Mouse (Mus musculus): ENCODE measurements around the gene Thra. TPM values are rescaled to one million over a fixed set of nuclear protein-coding genes. Genes with fewer than 3 reads are reported as not detected.

Thra gene
- 32.4 and 39.1 TPM in 2 replicates for polyA plus RNA-seq (2015; fragmentation: Nextera tagmentation; extraction: Ambion mirVana)

DNA sequence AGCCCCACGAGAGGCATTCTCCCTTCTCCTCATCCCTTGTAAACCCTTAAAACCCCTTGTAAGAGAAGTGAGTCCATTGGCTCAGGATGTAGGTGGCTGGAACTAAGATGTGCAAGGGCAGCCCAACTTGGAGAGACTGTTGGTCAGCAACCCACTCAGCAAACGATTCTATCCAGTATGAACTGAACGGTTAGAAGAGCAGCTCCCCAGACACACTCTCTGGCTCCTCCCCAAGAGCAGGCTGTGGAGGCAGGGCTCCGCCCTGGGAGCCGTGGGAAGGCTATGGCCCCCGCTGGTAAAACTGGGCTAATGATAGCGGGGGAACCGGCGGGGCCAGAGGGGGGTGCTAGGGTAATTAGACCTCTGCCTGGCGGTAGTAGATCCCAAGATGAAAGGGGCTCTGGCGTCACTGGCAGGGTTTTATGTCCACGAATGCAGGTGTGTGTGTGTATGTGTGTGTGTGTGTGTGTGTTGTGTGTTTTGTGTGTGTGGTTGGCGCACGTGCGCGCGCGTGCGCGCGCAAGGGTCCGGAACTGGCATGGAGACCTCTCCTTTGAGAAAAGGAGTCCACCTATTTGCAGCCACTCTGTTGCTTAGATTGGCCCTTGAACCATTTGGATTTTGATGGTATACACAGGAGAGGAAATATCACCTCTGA lies at the start of gene Thra:
Gene Thra (plus strand): TSS at position 246 of the 658 bp plus-strand sequence.
- no peak for TF ChIP-seq CTCF (IDR thresholded peaks at IDR 0.05; ENCODE audit: low read depth)
- Histone ChIP-seq H3K27ac (ENCODE audit: low read depth, low read length) (peak within 1 kb of the TSS; percentile 98), H3K4me1 (replicated peaks; ENCODE audit: control insufficient read depth, insufficient read depth, low read length) (peaks cover 21% of the 10 kb centered on the region; the same call in 1 of the 2 replicates), H3K9ac (ENCODE audit: low read depth, low read length) (peak within 1 kb of the TSS; percentile 97), H3K27me3 (replicated peaks; ENCODE audit: control insufficient read depth, insufficient read depth, low read length) (no peaks in the 10 kb centered on the region), H3K36me3 (ENCODE audit: control insufficient read depth, insufficient read depth) (no peaks in the 10 kb centered on the region), H3K9me3 (ENCODE audit: control insufficient read depth) (no peaks in the 10 kb centered on the region), H3K4me2 (replicated peaks; ENCODE audit: low read depth) (peak within 1 kb of the TSS; percentile 91), H3K4me3 (ENCODE audit: low read depth, low read length) (peak within 1 kb of the TSS; percentile 96)
- peak; percentile 67 for ATAC-seq
- WGBS = 0% methylated on average over 22 of the region's 22 CpGs

DNA sequence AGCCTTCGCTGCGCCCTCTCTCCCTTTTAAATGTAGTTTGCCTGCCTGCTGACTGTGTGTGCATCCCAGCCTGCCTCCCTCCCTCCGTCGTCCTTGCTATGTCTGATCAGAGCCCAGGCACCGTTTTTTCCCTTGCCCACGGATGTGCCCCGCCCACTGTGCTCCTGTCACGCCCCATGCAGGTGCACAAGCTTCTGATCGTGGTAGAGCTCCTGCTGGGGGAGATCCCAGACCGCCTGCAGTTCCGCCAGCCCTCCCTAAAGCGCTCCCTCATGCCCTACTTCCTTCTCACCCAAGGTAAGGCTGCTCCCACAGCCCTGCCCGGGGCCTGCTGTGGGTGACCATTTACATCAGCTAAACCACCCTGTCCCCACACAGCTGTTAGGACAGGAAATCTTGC lies 47.2 kb upstream of the Thra start:
- no peaks in the 10 kb centered on the region for H3K4me1 ChIP-seq (replicated peaks; ENCODE audit: control insufficient read depth, insufficient read depth, low read length)
- no peaks in the 10 kb centered on the region for H3K9me3 ChIP-seq (ENCODE audit: control insufficient read depth)
- H3K9ac ChIP-seq (ENCODE audit: low read depth, low read length) = no peak overlapping the region
- no peak overlapping the region for H3K27ac ChIP-seq (ENCODE audit: low read depth, low read length)
- peaks cover 75% of the 10 kb centered on the region for H3K36me3 ChIP-seq (ENCODE audit: control insufficient read depth, insufficient read depth)
- ATAC-seq = peak; percentile 32; the same call in 1 of the 2 replicates
- no peak for TF ChIP-seq CTCF (IDR thresholded peaks at IDR 0.05; ENCODE audit: low read depth)
- no peak overlapping the region for H3K4me3 ChIP-seq (ENCODE audit: low read depth, low read length)
- H3K27me3 ChIP-seq (replicated peaks; ENCODE audit: control insufficient read depth, insufficient read depth, low read length) = no peaks in the 10 kb centered on the region
- no peak overlapping the region for H3K4me2 ChIP-seq (replicated peaks; ENCODE audit: low read depth)
- 63% methylated on average over 13 of the region's 13 CpGs for WGBS

DNA sequence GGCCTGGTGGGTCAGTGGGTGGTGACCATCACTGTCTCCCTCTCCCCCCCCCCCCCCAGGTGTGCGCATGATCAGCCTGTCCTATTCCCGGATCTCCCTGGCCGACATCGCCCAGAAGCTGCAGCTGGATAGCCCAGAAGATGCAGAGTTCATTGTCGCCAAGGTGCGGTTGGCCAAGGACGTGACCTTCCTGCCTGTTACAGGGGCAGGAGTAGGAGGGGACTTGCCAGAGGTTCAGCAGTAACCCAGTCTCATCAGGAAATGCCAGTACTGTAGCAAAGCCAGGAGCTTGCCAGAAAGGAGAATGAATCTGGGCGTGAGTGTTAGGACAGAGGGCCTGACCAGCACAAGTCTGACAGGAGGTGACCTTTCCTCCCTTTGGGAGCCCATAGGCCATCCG lies 46.7 kb upstream of the Thra start:
- no peak for TF ChIP-seq CTCF (IDR thresholded peaks at IDR 0.05; ENCODE audit: low read depth)
- H3K4me1 ChIP-seq (replicated peaks; ENCODE audit: control insufficient read depth, insufficient read depth, low read length) = no peaks in the 10 kb centered on the region
- H3K9me3 ChIP-seq (ENCODE audit: control insufficient read depth) = no peaks in the 10 kb centered on the region
- peaks cover 71% of the 10 kb centered on the region for H3K36me3 ChIP-seq (ENCODE audit: control insufficient read depth, insufficient read depth)
- H3K4me3 ChIP-seq (ENCODE audit: low read depth, low read length) = no peak overlapping the region
- no peak overlapping the region for H3K4me2 ChIP-seq (replicated peaks; ENCODE audit: low read depth)
- H3K9ac ChIP-seq (ENCODE audit: low read depth, low read length) = no peak overlapping the region
- H3K27me3 ChIP-seq (replicated peaks; ENCODE audit: control insufficient read depth, insufficient read depth, low read length) = no peaks in the 10 kb centered on the region
- no peak for ATAC-seq
- no peak overlapping the region for H3K27ac ChIP-seq (ENCODE audit: low read depth, low read length)
- 89% methylated on average over 9 of the region's 9 CpGs for WGBS

DNA sequence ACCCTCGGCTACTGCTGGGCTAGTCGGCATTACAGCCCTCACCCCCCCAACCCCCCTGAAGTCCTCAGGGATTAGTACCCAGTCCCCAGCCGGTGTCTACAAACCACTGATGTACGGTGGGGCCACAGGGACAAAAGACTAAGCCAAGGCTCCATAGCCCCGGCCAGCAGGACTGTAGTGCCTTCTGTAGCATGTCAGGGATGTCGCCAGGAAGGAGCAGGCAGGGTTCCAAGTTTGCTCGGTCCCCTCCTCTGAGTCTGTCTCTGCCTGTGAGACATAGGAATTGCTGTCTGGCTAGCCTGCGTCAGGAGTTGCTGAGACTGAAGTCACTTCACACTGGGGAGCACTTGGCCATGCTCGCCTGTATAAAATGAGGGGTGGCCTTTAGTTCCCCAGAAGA lies 46.1 kb upstream of the Thra start:
- no peak overlapping the region for H3K4me2 ChIP-seq (replicated peaks; ENCODE audit: low read depth)
- H3K4me1 ChIP-seq (replicated peaks; ENCODE audit: control insufficient read depth, insufficient read depth, low read length) = no peaks in the 10 kb centered on the region
- no peak overlapping the region for H3K4me3 ChIP-seq (ENCODE audit: low read depth, low read length)
- H3K27me3 ChIP-seq (replicated peaks; ENCODE audit: control insufficient read depth, insufficient read depth, low read length) = no peaks in the 10 kb centered on the region
- H3K9ac ChIP-seq (ENCODE audit: low read depth, low read length) = no peak overlapping the region
- no peak for ATAC-seq
- no peaks in the 10 kb centered on the region for H3K9me3 ChIP-seq (ENCODE audit: control insufficient read depth)
- no peak for TF ChIP-seq CTCF (IDR thresholded peaks at IDR 0.05; ENCODE audit: low read depth)
- WGBS = 81% methylated on average over 9 of the region's 9 CpGs
- peaks cover 68% of the 10 kb centered on the region for H3K36me3 ChIP-seq (ENCODE audit: control insufficient read depth, insufficient read depth)
- H3K27ac ChIP-seq (ENCODE audit: low read depth, low read length) = no peak overlapping the region

DNA sequence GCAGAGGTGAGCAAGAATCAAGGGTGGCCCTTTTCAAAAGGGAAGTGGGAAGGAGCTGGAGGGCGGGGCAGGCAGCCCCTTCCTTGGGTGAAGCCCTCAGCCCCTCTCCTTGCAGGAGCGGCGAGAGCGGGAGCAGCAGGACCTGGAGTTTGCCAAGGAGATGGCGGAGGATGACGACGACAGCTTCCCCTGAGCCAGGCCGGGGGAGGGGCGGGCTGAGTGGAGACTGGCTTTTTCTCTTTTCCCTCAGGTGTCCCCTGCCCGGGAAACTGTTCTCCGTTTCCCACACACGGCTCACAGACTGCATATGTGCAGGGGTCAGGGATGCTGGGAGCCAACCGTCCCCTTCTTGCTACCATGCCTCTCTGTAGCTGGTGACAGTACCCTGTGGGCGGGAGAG lies 45.0 kb upstream of the Thra start:
- ATAC-seq = no peak
- TF ChIP-seq CTCF (IDR thresholded peaks at IDR 0.05; ENCODE audit: low read depth) = no peak
- no peaks in the 10 kb centered on the region for H3K4me1 ChIP-seq (replicated peaks; ENCODE audit: control insufficient read depth, insufficient read depth, low read length)
- H3K9me3 ChIP-seq (ENCODE audit: control insufficient read depth) = no peaks in the 10 kb centered on the region
- H3K27me3 ChIP-seq (replicated peaks; ENCODE audit: control insufficient read depth, insufficient read depth, low read length) = no peaks in the 10 kb centered on the region
- 67% methylated on average over 14 of the region's 14 CpGs for WGBS
- H3K36me3 ChIP-seq (ENCODE audit: control insufficient read depth, insufficient read depth) = peaks cover 57% of the 10 kb centered on the region
- H3K27ac ChIP-seq (ENCODE audit: low read depth, low read length) = no peak overlapping the region
- H3K4me2 ChIP-seq (replicated peaks; ENCODE audit: low read depth) = no peak overlapping the region
- H3K9ac ChIP-seq (ENCODE audit: low read depth, low read length) = no peak overlapping the region
- no peak overlapping the region for H3K4me3 ChIP-seq (ENCODE audit: low read depth, low read length)

DNA sequence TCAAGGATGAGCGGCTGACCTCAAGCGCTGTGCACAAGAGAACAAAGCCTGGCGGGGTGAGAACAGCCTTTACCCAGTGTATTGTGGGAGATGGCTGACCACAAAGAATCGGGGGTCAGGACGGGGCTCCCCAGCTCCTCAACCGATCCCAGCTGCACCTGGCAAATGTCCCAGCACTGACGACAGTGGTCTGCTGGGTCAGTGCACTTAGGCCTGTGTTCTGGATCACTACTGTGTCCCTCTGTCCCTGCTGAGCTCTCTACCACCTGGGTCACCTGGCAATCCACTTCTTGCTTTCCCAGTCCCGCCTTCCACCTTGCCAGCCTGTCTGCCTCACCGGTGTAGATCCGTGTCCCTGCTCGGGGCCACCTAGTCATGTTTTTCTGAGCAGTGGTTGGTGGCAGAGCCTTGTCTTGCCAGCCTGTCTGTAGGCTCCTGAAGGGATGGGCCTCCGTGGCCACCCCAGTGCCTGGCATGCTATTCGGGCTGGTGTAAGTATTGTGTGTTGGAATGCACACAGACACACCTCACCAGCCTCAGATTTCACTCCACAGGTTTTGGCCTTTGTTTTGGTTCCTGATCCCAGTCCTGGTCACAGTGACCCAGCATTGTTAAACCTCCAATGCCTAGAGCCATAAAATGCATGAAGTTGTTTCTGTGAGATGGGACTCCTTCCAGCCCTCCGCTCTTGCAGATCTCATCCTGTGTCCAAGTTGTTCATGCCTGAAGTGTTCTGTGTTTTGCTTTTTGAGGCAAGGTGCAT lies 43.8 kb upstream of the Thra start:
- Histone ChIP-seq H3K4me2 (replicated peaks; ENCODE audit: low read depth) (no peak overlapping the region), H3K27ac (ENCODE audit: low read depth, low read length) (0 out of 2 replicates have a peak overlapping the region, but pooled peaks have one; percentile 15), H3K4me1 (replicated peaks; ENCODE audit: control insufficient read depth, insufficient read depth, low read length) (no peaks in the 10 kb centered on the region), H3K4me3 (ENCODE audit: low read depth, low read length) (no peak overlapping the region), H3K9me3 (ENCODE audit: control insufficient read depth) (no peaks in the 10 kb centered on the region), H3K36me3 (ENCODE audit: control insufficient read depth, insufficient read depth) (peaks cover 45% of the 10 kb centered on the region), H3K9ac (ENCODE audit: low read depth, low read length) (no peak overlapping the region), H3K27me3 (replicated peaks; ENCODE audit: control insufficient read depth, insufficient read depth, low read length) (no peaks in the 10 kb centered on the region)
- no peak for TF ChIP-seq CTCF (IDR thresholded peaks at IDR 0.05; ENCODE audit: low read depth)
- 81% methylated on average over 14 of the region's 14 CpGs for WGBS
- ATAC-seq = no peak
